Mouse (Mus musculus) brain, embryonic 14.5 days (tissue): ENCODE data around the gene St6galnac5.

Source experiments
- CTCF ChIP-seq: fragments of 200-500 bp; IDR thresholded peaks from 2 replicates; pipeline ENCODE4 v1.5.1; 2012; ENCODE audit warnings: inconsistent platforms, mild to moderate bottlenecking, moderate library complexity, borderline replicate concordance; ENCODE audit not compliant: insufficient read depth, insufficient read length; ENCODE audit errors: extremely low read depth
- POLR2A ChIP-seq: fragments of 200-500 bp; IDR thresholded peaks from 2 replicates; pipeline ENCODE4 v1.6.1; 2012; ENCODE audit warnings: mild to moderate bottlenecking, inconsistent platforms, borderline replicate concordance; ENCODE audit not compliant: poor library complexity, insufficient read depth, insufficient read length, severe bottlenecking; ENCODE audit errors: extremely low read depth

- TF ChIP-seq POLR2A (no peak), CTCF (no peak)
These were observed 74.4 kb downstream of the St6galnac5 start for GRCm38 (mm10) chr3:152907683-152908082.
